Mouse (Mus musculus) B cell, adult 67 days (primary cell): Measurements from ENCODE around the gene Gm10718. TPM values are rescaled to one million over a fixed set of nuclear protein-coding genes. Genes with fewer than 3 reads are reported as not detected.

ENCODE experiments used
- total RNA-seq, 2 experiments: library from RNA; stranded (reverse); gene quantifications; 4 replicates each; pipeline ENCODE4 v1.2.4; 2023

The Gm10718 gene
- 1 to 10 TPM; 3.4 to 5.8 TPM for total RNA-seq

GRCm38 (mm10) chr9:3023312-3023984, at the start of gene Gm10718:
Gene Gm10718, plus strand, starts transcription at chr9:3023547.

GRCm38 (mm10) chr9:3000445-3000972, 22.8 kb upstream of the Gm10718 start, which contains the start of gene Gm10722:
Gene Gm10722, plus strand, starts transcription at chr9:3000922.

GRCm38 (mm10) chr9:3002794-3003396, 20.5 kb upstream of the Gm10718 start, which contains the start of gene Gm11168:
Gene Gm11168, plus strand, starts transcription at chr9:3003346.

GRCm38 (mm10) chr9:3012733-3013279, 10.5 kb upstream of the Gm10718 start, which contains the start of gene Gm10721:
Gene Gm10721, plus strand, starts transcription at chr9:3013140.

GRCm38 (mm10) chr9:3015354-3015753, 8.0 kb upstream of the Gm10718 start, which contains the start of gene Gm10720:
Gene Gm10720, plus strand, starts transcription at chr9:3015654.

GRCm38 (mm10) chr9:3017108-3017507, 6.2 kb upstream of the Gm10718 start, which contains the start of gene Gm10719:
Gene Gm10719, plus strand, starts transcription at chr9:3017408.

GRCm38 (mm10) chr9:3024912-3025467, 1.6 kb downstream of the Gm10718 start, which contains the start of gene Gm10717:
Gene Gm10717, plus strand, starts transcription at chr9:3025417.

GRCm38 (mm10) chr9:3034299-3034698, 11.0 kb downstream of the Gm10718 start, which contains the start of gene Gm17535:
Gene Gm17535, plus strand, starts transcription at chr9:3034599.

GRCm38 (mm10) chr9:3036577-3036976, 13.2 kb downstream of the Gm10718 start, which contains the start of gene Gm10715:
Gene Gm10715, plus strand, starts transcription at chr9:3036877.

Other genes with a start within 250 kb of the Gm10718 start
- gene Gm10722, start 22.6 kb upstream of the Gm10718 start, total RNA-seq: not detected
- gene Gm11168, start 20.2 kb upstream of the Gm10718 start, total RNA-seq: under 1 TPM in 1 of 2 experiments, not detected in 1; 0.96 TPM
- gene Gm10721, start 10.4 kb upstream of the Gm10718 start, total RNA-seq: 1 to 10 TPM; 1.4 to 1.9 TPM
- not detected for gene Gm10720, start 7.9 kb upstream of the Gm10718 start, total RNA-seq
- 1 to 10 TPM in 1 of 2 experiments, not detected in 1; 4.6 TPM for gene Gm10719, start 6.1 kb upstream of the Gm10718 start, total RNA-seq
- 1 to 10 TPM in 1 of 2 experiments, not detected in 1; 2.8 TPM for gene Gm10717, start 1.9 kb downstream of the Gm10718 start, total RNA-seq
- not detected for gene Gm17535, start 11.1 kb downstream of the Gm10718 start, total RNA-seq
- not detected for gene Gm10715, start 13.3 kb downstream of the Gm10718 start, total RNA-seq